Mouse (Mus musculus): ENCODE results near the gene Dcpp1. TPM values are rescaled to one million over a fixed set of nuclear protein-coding genes. Genes with fewer than 3 reads are reported as not detected.

Gene Dcpp1
- polyA plus RNA-seq, 1 experiment from 2014 or later = not detected

Other genes starting within 250 kb of the Dcpp1 start
- 1.2 and 1.7 TPM in 2 replicates for gene Mmp25, start 235.6 kb upstream of the Dcpp1 start, polyA plus RNA-seq (2015; fragmentation: Nextera tagmentation; extraction: Ambion mirVana)
- gene Bicdl2, start 220.4 kb upstream of the Dcpp1 start, polyA plus RNA-seq (2015; fragmentation: Nextera tagmentation; extraction: Ambion mirVana) = 0.22 TPM in 1 of 2 replicates, not detected in the other
- 120 and 121 TPM in 2 replicates for gene Hcfc1r1, start 207.3 kb upstream of the Dcpp1 start, polyA plus RNA-seq (2015; fragmentation: Nextera tagmentation; extraction: Ambion mirVana)
- 39.1 and 42.9 TPM in 2 replicates for gene Thoc6, start 207.0 kb upstream of the Dcpp1 start, polyA plus RNA-seq (2015; fragmentation: Nextera tagmentation; extraction: Ambion mirVana)
- gene Tnfrsf12a, start 203.4 kb upstream of the Dcpp1 start, polyA plus RNA-seq (2015; fragmentation: Nextera tagmentation; extraction: Ambion mirVana) = 2.4 and 2.5 TPM in 2 replicates
- 0.23 TPM in 1 of 2 replicates, not detected in the other for gene Cldn6, start 201.6 kb upstream of the Dcpp1 start, polyA plus RNA-seq (2015; fragmentation: Nextera tagmentation; extraction: Ambion mirVana)
- gene Cldn9, start 196.8 kb upstream of the Dcpp1 start, polyA plus RNA-seq (2015; fragmentation: Nextera tagmentation; extraction: Ambion mirVana) = 0.68 and 0.89 TPM in 2 replicates
- gene 1520401A03Rik, start 158.1 kb upstream of the Dcpp1 start, polyA plus RNA-seq (2015; fragmentation: Nextera tagmentation; extraction: Ambion mirVana) = 0.06 and 0.11 TPM in 2 replicates
- gene Pkmyt1, start 154.5 kb upstream of the Dcpp1 start, polyA plus RNA-seq (2015; fragmentation: Nextera tagmentation; extraction: Ambion mirVana) = 22.6 and 23.1 TPM in 2 replicates
- 70.9 and 72.6 TPM in 2 replicates for gene Paqr4, start 140.0 kb upstream of the Dcpp1 start, polyA plus RNA-seq (2015; fragmentation: Nextera tagmentation; extraction: Ambion mirVana)
- 1.4 and 1.5 TPM in 2 replicates for gene Kremen2, start 135.0 kb upstream of the Dcpp1 start, polyA plus RNA-seq (2015; fragmentation: Nextera tagmentation; extraction: Ambion mirVana)
- 242 and 257 TPM in 2 replicates for gene Flywch1, start 109.3 kb upstream of the Dcpp1 start, polyA plus RNA-seq (2015; fragmentation: Nextera tagmentation; extraction: Ambion mirVana)
- gene Flywch2, start 94.8 kb upstream of the Dcpp1 start, polyA plus RNA-seq (2015; fragmentation: Nextera tagmentation; extraction: Ambion mirVana) = 90.1 and 90.2 TPM in 2 replicates
- 552 and 579 TPM in 2 replicates for gene Srrm2, start 90.3 kb upstream of the Dcpp1 start, polyA plus RNA-seq (2015; fragmentation: Nextera tagmentation; extraction: Ambion mirVana)
- 1,171 and 1,223 TPM in 2 replicates for gene Elob, start 51.7 kb upstream of the Dcpp1 start, polyA plus RNA-seq (2015; fragmentation: Nextera tagmentation; extraction: Ambion mirVana)
- 0.15 and 0.22 TPM in 2 replicates for gene Prss33, start 44.8 kb upstream of the Dcpp1 start, polyA plus RNA-seq (2015; fragmentation: Nextera tagmentation; extraction: Ambion mirVana)
- not detected in 2 replicates for gene Prss32, start 37.0 kb upstream of the Dcpp1 start, polyA plus RNA-seq (2015; fragmentation: Nextera tagmentation; extraction: Ambion mirVana)
- gene Prss41, start 36.7 kb upstream of the Dcpp1 start, polyA plus RNA-seq (2015; fragmentation: Nextera tagmentation; extraction: Ambion mirVana) = 1.4 and 1.6 TPM in 2 replicates
- gene Prss21, start 12.8 kb upstream of the Dcpp1 start, polyA plus RNA-seq (2015; fragmentation: Nextera tagmentation; extraction: Ambion mirVana) = not detected in 2 replicates
- gene Dcpp2, start within 50 bp of the Dcpp1 start, polyA plus RNA-seq (2015; fragmentation: Nextera tagmentation; extraction: Ambion mirVana) = not detected in 2 replicates
- gene Dcpp3, start 36.6 kb downstream of the Dcpp1 start, polyA plus RNA-seq (2015; fragmentation: Nextera tagmentation; extraction: Ambion mirVana) = not detected in 2 replicates
- gene Sbp, start 60.8 kb downstream of the Dcpp1 start, polyA plus RNA-seq (2015; fragmentation: Nextera tagmentation; extraction: Ambion mirVana) = not detected in 2 replicates
- not detected in 2 replicates for gene Sbpl, start 74.4 kb downstream of the Dcpp1 start, polyA plus RNA-seq (2015; fragmentation: Nextera tagmentation; extraction: Ambion mirVana)
- gene Prss30, start 99.7 kb downstream of the Dcpp1 start, polyA plus RNA-seq (2015; fragmentation: Nextera tagmentation; extraction: Ambion mirVana) = not detected in 2 replicates
- not detected in 2 replicates for gene Prss22, start 117.2 kb downstream of the Dcpp1 start, polyA plus RNA-seq (2015; fragmentation: Nextera tagmentation; extraction: Ambion mirVana)
- gene Prss27, start 157.3 kb downstream of the Dcpp1 start, polyA plus RNA-seq (2015; fragmentation: Nextera tagmentation; extraction: Ambion mirVana) = 0.36 and 0.44 TPM in 2 replicates
- gene Kctd5, start 192.6 kb downstream of the Dcpp1 start, polyA plus RNA-seq (2015; fragmentation: Nextera tagmentation; extraction: Ambion mirVana) = 73.4 and 77.9 TPM in 2 replicates

All from midbrain, embryonic 15.5 days (tissue).